Mouse (Mus musculus) gastrocnemius, adult 18-20 months (tissue): ENCODE measurements at regions not wholly inside any gene's neighbourhood (a gene's known extent, or its start where the extent isn't known, plus 50 kb on each side); places are given as distances from the start of the nearest gene placed in this dataset.
"Not testable (repeated sequence)": the region's sequence is repeated elsewhere in the genome, so short reads cannot be mapped to it uniquely, and the experiment has no call there.

Experiments
- DNase-seq: peaks from one replicate; pipeline ENCODE4 v3.0.0; 2021; ENCODE audit warnings: low spot score

GRCm38 (mm10) chr3:120531880-120532580 lies 639.5 kb downstream of the Rwdd3 start:
- no peak for DNase-seq

GRCm38 (mm10) chr3:120511651-120512050 lies 659.8 kb downstream of the Rwdd3 start:
- DNase-seq: no peak

- DNase-seq: no peak
Measured at GRCm38 (mm10) chr3:120498937-120499336, 672.6 kb downstream of the Rwdd3 start.

GRCm38 (mm10) chr3:120477934-120478333 lies 693.6 kb downstream of the Rwdd3 start:
- DNase-seq: no peak

GRCm38 (mm10) chr3:120477232-120477631 lies 693.0 kb upstream of the Ptbp2 start:
- no peak for DNase-seq

GRCm38 (mm10) chr3:120473645-120474038 lies 689.4 kb upstream of the Ptbp2 start:
- DNase-seq: peak; percentile 0

GRCm38 (mm10) chr3:120472687-120473644 lies 688.7 kb upstream of the Ptbp2 start:
- no peak for DNase-seq

- DNase-seq: no peak
Measured at GRCm38 (mm10) chr3:120471878-120472444, 687.7 kb upstream of the Ptbp2 start.

- no peak for DNase-seq
Measured at GRCm38 (mm10) chr3:120468887-120469286, 684.6 kb upstream of the Ptbp2 start.

- no peak for DNase-seq
Measured at GRCm38 (mm10) chr3:120460717-120461116, 676.5 kb upstream of the Ptbp2 start.

- DNase-seq: no peak
Measured at GRCm38 (mm10) chr3:120457912-120458311, 673.6 kb upstream of the Ptbp2 start.

GRCm38 (mm10) chr3:120441127-120441526 lies 656.9 kb upstream of the Ptbp2 start:
- DNase-seq: no peak

- DNase-seq: no peak
Measured at GRCm38 (mm10) chr3:120430285-120430684, 646.0 kb upstream of the Ptbp2 start.

- no peak for DNase-seq
Measured at GRCm38 (mm10) chr3:120416634-120417033, 632.4 kb upstream of the Ptbp2 start.

GRCm38 (mm10) chr3:120375688-120376289 lies 591.5 kb upstream of the Ptbp2 start:
- DNase-seq: no peak

GRCm38 (mm10) chr3:120342747-120343377 lies 558.6 kb upstream of the Ptbp2 start:
- no peak for DNase-seq

GRCm38 (mm10) chr3:120341882-120342281 lies 557.6 kb upstream of the Ptbp2 start:
- DNase-seq: no peak

- no peak for DNase-seq
Measured at GRCm38 (mm10) chr3:120335843-120336585, 551.7 kb upstream of the Ptbp2 start.

GRCm38 (mm10) chr3:120307042-120307441 lies 522.8 kb upstream of the Ptbp2 start:
- not testable (repeated sequence) for DNase-seq

GRCm38 (mm10) chr3:120305608-120306007 lies 521.3 kb upstream of the Ptbp2 start:
- DNase-seq: no peak
